Mouse (Mus musculus) stomach, postnatal 0 days (tissue): Measurements from ENCODE around the gene Tspoap1.

Experiments
- CTCF ChIP-seq: IDR thresholded peaks from 2 replicates; pipeline ENCODE4 v1.5.1; 2016; ENCODE audit warnings: antibody characterized with exemption, low read depth, mild to moderate bottlenecking, moderate library complexity
- EP300 ChIP-seq: optimal IDR thresholded peaks from 2 replicates; pipeline ENCODE3; 2016; ENCODE audit warnings: antibody characterized with exemption

DNA sequence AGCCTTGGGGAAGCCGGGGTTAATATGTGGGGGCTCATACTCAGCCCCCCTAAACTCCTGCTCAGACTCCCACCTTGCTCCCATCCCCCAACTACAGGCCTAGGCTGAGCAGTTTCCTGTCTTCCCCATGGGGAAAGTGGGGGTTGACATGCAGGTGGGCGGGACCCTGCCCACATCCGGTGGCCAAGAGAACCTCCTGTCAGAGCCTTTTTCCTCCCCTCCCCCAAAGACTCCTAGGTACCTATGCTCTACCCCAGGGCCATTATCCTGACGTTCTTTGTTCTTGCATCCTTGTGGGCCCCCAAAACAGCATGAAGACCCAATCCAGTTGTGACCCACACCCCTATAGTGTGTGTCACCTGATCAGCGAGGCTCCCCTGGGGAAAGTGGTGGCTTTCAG lies 5.7 kb upstream of the Tspoap1 start:
- TF ChIP-seq CTCF (no peak), EP300 (no peak)
